Mouse (Mus musculus) spleen, adult 2 months (tissue): ENCODE data around the gene Tgfb2.

Experiments used
- CTCF ChIP-seq: fragments of 200-500 bp; IDR thresholded peaks from 2 replicates; pipeline ENCODE4 v1.5.1; 2011; ENCODE audit warnings: mild to moderate bottlenecking, inconsistent platforms; ENCODE audit not compliant: insufficient read depth, insufficient read length, insufficient replicate concordance; ENCODE audit errors: extremely low read depth
- POLR2A ChIP-seq: fragments of 200-500 bp; IDR thresholded peaks from 2 replicates; pipeline ENCODE4 v1.6.1; 2011; ENCODE audit warnings: low read depth, low read length, inconsistent platforms

DNA sequence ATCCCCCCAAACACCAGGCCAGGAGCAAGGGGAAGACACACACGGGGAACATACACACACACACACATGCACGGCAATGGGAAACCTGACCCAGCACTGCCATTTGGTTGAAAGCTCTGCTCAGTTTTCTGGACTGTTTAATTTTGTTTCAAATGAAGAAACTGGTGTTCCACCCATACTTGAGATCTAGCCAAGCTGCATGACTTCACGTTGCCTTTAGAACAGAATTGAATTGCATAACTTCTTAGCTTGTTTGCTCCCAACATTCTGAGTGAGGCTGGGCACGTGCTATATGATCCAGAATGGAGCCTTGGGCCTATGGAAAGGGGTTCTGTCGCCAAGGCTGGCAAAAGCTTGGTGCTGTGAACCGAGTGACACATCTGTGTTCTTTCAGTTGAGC is 87.5 kb downstream of the Tgfb2 start:
- TF ChIP-seq POLR2A (no peak), CTCF (no peak)
